Mouse (Mus musculus) heart, postnatal 0 days (tissue): ENCODE results near the gene Tfpi2. TPM values are rescaled to one million over a fixed set of nuclear protein-coding genes. Genes with fewer than 3 reads are reported as not detected.

Experiments
- ATAC-seq: fragments of 200-750 bp; cut with Nextera tagmentation; 2 replicates; pipeline ENCODE4 v1.8.0; 2017; ENCODE audit warnings: low read depth, moderate number of reproducible peaks, moderate library complexity; ENCODE audit not compliant: insufficient read depth
- DNase-seq: peaks from one replicate; pipeline ENCODE4 v3.0.0-alpha.2; 2016; ENCODE audit warnings: low spot score
- H3K27ac ChIP-seq: fragments of 300-500 bp; sonication (generic); 2 replicates; pipeline ENCODE4 v1.5.1; 2014; ENCODE audit warnings: low read depth, mild to moderate bottlenecking
- H3K27me3 ChIP-seq: fragments of 300-500 bp; sonication (generic); 2 replicates; pipeline ENCODE4 v1.6.1; 2014; ENCODE audit warnings: low read length, mixed read lengths; ENCODE audit not compliant: control insufficient read depth, insufficient read depth
- H3K36me3 ChIP-seq: fragments of 300-500 bp; sonication (generic); replicated peaks from 2 replicates; pipeline ENCODE4 v1.6.1; 2014; ENCODE audit warnings: low read length, mixed read lengths; ENCODE audit not compliant: control insufficient read depth, insufficient read depth
- H3K4me1 ChIP-seq: fragments of 300-500 bp; sonication (generic); 2 replicates; pipeline ENCODE4 v1.6.1; 2014; ENCODE audit warnings: antibody characterized with exemption; ENCODE audit not compliant: control insufficient read depth, insufficient read depth
- H3K4me2 ChIP-seq: fragments of 300-500 bp; sonication (generic); 2 replicates; pipeline ENCODE4 v1.6.1; 2014; ENCODE audit warnings: low read depth, mild to moderate bottlenecking, low read length, moderate library complexity
- H3K4me3 ChIP-seq: fragments of 300-500 bp; sonication (generic); 2 replicates; pipeline ENCODE4 v1.5.1; 2014; ENCODE audit warnings: low read depth, low read length
- H3K9ac ChIP-seq: fragments of 300-500 bp; sonication (generic); replicated peaks from 2 replicates; pipeline ENCODE4 v1.6.1; 2014; ENCODE audit warnings: low read depth, low read length, mixed read lengths
- H3K9me3 ChIP-seq: fragments of 300-500 bp; sonication (generic); replicated peaks from 2 replicates; pipeline ENCODE4 v1.6.1; 2016; ENCODE audit warnings: low read length; ENCODE audit not compliant: control insufficient read depth
- CTCF ChIP-seq: IDR thresholded peaks from 2 replicates; pipeline ENCODE4 v1.5.1; 2016; ENCODE audit warnings: antibody characterized with exemption, control low read depth, low read depth
- EP300 ChIP-seq: IDR thresholded peaks from 2 replicates; pipeline ENCODE4 v1.6.1; 2016; ENCODE audit warnings: antibody characterized with exemption, low read depth
- WGBS: fragments of 180-500 bp; shearing (Covaris S2); extraction: QIAGEN DNeasy Blood & Tissue Kit; methylation state at CpG from one replicate; pipeline ENCODE4 v1.1.7; 2014; 5-methylcytosine and 5-hydroxymethylcytosine counted together
- polyA plus RNA-seq: library from polyadenylated mRNA; unstranded; fragments of >200 nt; fragmentation: Nextera tagmentation; extraction: Ambion mirVana; gene quantifications from 2 replicates; pipeline ENCODE4 v1.2.1, GENCODE M21; 2015
- total RNA-seq: library from RNA; depleted of rRNA; stranded (reverse); fragments of >200 nt; gene quantifications from 2 replicates; pipeline ENCODE4 v1.2.3, GENCODE M21; 2014; ENCODE audit warnings: low replicate concordance; rRNA removed

The Tfpi2 gene
- total and polyA plus RNA-seq, 2 experiments from 2014 or later, result 4.0 to 4.2 TPM

DNA sequence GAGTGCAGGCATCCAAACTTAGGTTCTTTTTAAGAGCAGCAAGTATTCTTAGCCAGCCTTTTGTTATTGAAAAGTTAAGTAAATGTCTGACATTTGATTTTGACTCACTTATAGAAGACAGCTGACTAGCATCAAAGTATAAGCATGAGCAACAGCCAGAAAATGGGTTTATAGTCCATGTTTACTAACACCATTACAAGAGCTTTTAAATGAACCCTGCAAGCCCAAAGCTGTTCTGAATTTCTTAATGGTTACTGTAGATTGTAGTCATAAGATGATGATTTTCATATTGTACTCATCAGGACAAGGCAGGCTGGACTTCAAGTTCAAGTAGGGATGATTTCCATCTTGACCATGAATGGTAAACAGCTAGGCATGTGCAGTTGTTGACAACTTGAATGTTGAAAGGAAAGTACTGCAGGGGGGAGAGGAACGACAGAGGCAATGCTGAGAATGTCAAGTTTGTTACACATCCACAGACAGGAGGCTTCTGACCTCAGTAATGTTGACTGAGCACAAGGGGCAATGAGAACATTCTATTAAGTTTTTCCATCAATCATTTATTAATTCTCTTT is 52.5 kb downstream of the Tfpi2 start:
- H3K9me3 ChIP-seq, result no peaks in the 10 kb centered on the region
- no peak overlapping the region for H3K4me3 ChIP-seq
- H3K27me3 ChIP-seq, result no peaks in the 10 kb centered on the region
- WGBS, result 26% methylated on average over 1 of the region's 1 CpGs
- ATAC-seq (no peak), DNase-seq (no peak)
- no peak overlapping the region for H3K9ac ChIP-seq
- TF ChIP-seq CTCF (no peak), EP300 (no peak)
- no peak overlapping the region for H3K27ac ChIP-seq
- peaks cover 10% of the 10 kb centered on the region for H3K4me1 ChIP-seq
- no peak overlapping the region for H3K4me2 ChIP-seq
- no peaks in the 10 kb centered on the region for H3K36me3 ChIP-seq

DNA sequence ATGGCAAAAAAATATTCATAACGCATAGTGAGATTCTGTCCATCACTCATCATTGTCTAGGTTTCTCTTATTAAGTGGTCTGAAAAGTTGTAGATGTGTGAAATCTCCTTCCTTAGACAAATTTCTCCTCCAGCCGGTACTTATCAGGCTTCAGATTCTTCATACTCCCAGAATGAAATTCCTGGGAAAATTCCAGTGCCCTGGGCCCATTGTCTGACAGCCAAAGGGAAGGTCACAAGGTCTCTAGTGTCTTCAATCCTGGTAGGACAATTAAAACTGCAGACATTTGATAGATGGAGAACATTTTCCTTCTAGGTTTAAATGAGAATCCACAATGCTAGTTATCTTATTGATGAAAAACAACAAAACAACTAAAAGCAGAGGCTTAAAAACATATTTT is 53.1 kb downstream of the Tfpi2 start:
- H3K4me2 ChIP-seq, result no peak overlapping the region
- no peaks in the 10 kb centered on the region for H3K36me3 ChIP-seq
- ATAC-seq (no peak), DNase-seq (no peak)
- no peak overlapping the region for H3K4me3 ChIP-seq
- H3K27ac ChIP-seq, result no peak overlapping the region
- peaks cover 10% of the 10 kb centered on the region for H3K4me1 ChIP-seq
- TF ChIP-seq EP300, result no peak
- TF ChIP-seq CTCF, result no peak
- H3K27me3 ChIP-seq, result no peaks in the 10 kb centered on the region
- no peaks in the 10 kb centered on the region for H3K9me3 ChIP-seq
- H3K9ac ChIP-seq, result no peak overlapping the region
- 38% methylated on average over 2 of the region's 2 CpGs for WGBS

DNA sequence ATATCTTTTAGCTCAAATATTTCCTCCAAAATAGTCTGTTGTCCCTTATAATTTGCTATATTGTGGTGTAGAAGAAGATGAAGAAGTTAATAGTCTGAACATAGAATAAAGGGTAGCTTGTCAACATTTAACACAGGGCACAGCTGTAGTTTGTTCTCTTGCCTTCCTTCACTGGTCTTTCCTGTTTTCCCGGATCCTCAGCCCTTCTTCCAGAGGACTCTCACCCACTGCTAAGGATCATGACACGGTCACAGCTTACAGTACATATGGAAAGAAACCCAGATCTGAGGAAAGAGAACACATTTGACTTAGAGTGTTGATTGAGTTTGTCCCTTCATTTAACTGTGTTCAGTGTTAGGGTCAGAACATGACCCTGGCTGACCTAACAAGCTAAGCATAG is 53.7 kb downstream of the Tfpi2 start:
- H3K4me1 ChIP-seq, result peaks cover 10% of the 10 kb centered on the region
- no peak overlapping the region for H3K4me2 ChIP-seq
- TF ChIP-seq EP300, result no peak
- TF ChIP-seq CTCF, result no peak
- WGBS, result 6% methylated on average over 2 of the region's 2 CpGs
- H3K36me3 ChIP-seq, result no peaks in the 10 kb centered on the region
- no peak for ATAC-seq
- H3K4me3 ChIP-seq, result no peak overlapping the region
- DNase-seq, result no peak
- no peak overlapping the region for H3K27ac ChIP-seq
- H3K9me3 ChIP-seq, result no peaks in the 10 kb centered on the region
- no peaks in the 10 kb centered on the region for H3K27me3 ChIP-seq
- no peak overlapping the region for H3K9ac ChIP-seq

- no peak overlapping the region for H3K9ac ChIP-seq
- H3K4me1 ChIP-seq, result no peaks in the 10 kb centered on the region
- H3K27ac ChIP-seq, result no peak overlapping the region
- no peak for TF ChIP-seq EP300
- 72% methylated on average over 4 of the region's 4 CpGs for WGBS
- H3K9me3 ChIP-seq, result no peaks in the 10 kb centered on the region
- no peak overlapping the region for H3K4me2 ChIP-seq
- no peaks in the 10 kb centered on the region for H3K27me3 ChIP-seq
- H3K4me3 ChIP-seq, result no peak overlapping the region
- DNase-seq, result no peak
- no peak for ATAC-seq
- no peaks in the 10 kb centered on the region for H3K36me3 ChIP-seq
Measured at GRCm38 (mm10) chr6:3926140-3926539, 62.6 kb downstream of the Tfpi2 start.

DNA sequence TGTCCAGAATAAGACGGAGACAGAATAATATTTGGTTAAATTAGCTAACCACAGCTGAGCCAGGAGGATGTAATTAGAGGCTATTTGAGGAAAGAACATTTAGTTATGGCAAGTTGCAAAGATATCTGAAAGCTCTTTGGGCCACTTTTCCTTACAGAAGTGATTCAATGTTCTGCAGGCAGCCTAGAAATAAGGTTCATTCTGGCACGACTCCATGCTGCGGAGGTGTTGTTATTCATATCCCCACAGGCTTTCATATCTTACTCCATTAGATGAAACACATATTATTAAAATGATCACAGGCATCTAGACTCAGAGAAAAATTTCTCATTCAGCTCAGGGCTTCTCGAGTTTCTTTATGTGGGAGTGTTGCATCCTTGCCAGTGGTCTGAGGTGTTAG is 65.8 kb downstream of the Tfpi2 start:
- no peak overlapping the region for H3K4me2 ChIP-seq
- no peak for TF ChIP-seq EP300
- TF ChIP-seq CTCF, result no peak
- no peaks in the 10 kb centered on the region for H3K36me3 ChIP-seq
- H3K9me3 ChIP-seq, result no peaks in the 10 kb centered on the region
- DNase-seq (no peak), ATAC-seq (no peak)
- no peak overlapping the region for H3K4me3 ChIP-seq
- no peak overlapping the region for H3K9ac ChIP-seq
- no peaks in the 10 kb centered on the region for H3K4me1 ChIP-seq
- WGBS, result 68% methylated on average over 4 of the region's 4 CpGs
- no peaks in the 10 kb centered on the region for H3K27me3 ChIP-seq
- no peak overlapping the region for H3K27ac ChIP-seq

DNA sequence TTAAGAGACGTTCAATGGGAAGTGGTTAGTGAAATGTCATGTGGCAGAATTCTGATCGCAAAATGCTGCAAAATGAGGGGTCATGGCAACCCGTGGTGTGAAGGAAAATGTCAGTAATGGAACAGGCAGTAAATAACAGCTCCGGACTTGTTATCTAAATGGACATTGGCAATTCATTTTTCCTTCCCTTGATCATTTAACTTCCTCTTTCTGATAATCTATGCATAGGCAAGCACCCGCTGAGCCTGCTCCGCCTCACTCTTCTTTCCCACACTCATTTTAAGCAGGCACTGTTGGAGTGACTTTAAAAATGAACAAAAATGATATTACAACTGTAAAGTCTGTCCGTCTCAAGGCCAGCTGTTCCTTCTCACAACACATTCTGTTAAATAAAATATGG is 72.7 kb downstream of the Tfpi2 start:
- H3K4me3 ChIP-seq, result no peak overlapping the region
- H3K4me1 ChIP-seq, result no peaks in the 10 kb centered on the region
- H3K36me3 ChIP-seq, result no peaks in the 10 kb centered on the region
- DNase-seq, result no peak
- WGBS, result 52% methylated on average over 7 of the region's 7 CpGs
- no peak overlapping the region for H3K4me2 ChIP-seq
- H3K9ac ChIP-seq, result no peak overlapping the region
- no peak for TF ChIP-seq EP300
- no peak for TF ChIP-seq CTCF
- H3K9me3 ChIP-seq, result no peaks in the 10 kb centered on the region
- no peak for ATAC-seq
- H3K27ac ChIP-seq, result no peak overlapping the region
- no peaks in the 10 kb centered on the region for H3K27me3 ChIP-seq

Other genes starting within 250 kb of the Tfpi2 start
- gene Calcr, start 224.2 kb downstream of the Tfpi2 start, total RNA-seq, result not detected in 2 replicates
- gene Calcr, start 224.2 kb downstream of the Tfpi2 start, polyA plus RNA-seq, result 0.05 TPM in 1 of 2 replicates, not detected in the other
- gene Gngt1, start 4.9 kb upstream of the Tfpi2 start, total RNA-seq, result not detected in 2 replicates
- gene Gngt1, start 4.9 kb upstream of the Tfpi2 start, polyA plus RNA-seq, result not detected in 2 replicates
- gene Gng11, start 15.0 kb upstream of the Tfpi2 start, total RNA-seq, result 52.6 and 80.1 TPM in 2 replicates
- gene Gng11, start 15.0 kb upstream of the Tfpi2 start, polyA plus RNA-seq, result 145 and 149 TPM in 2 replicates
- gene Bet1, start 98.1 kb upstream of the Tfpi2 start, total RNA-seq, result 15.3 and 43.8 TPM in 2 replicates
- 39.0 and 49.3 TPM in 2 replicates for gene Bet1, start 98.1 kb upstream of the Tfpi2 start, polyA plus RNA-seq